Mouse (Mus musculus): Measurements from ENCODE around the gene Fam118a. TPM values are rescaled to one million over a fixed set of nuclear protein-coding genes. Genes with fewer than 3 reads are reported as not detected.

Fam118a gene
- polyA plus RNA-seq, 1 experiment from 2014 or later, result 17.4 TPM

Other genes starting within 250 kb of the Fam118a start
- 0.24 and 0.46 TPM in 2 replicates for gene Phf21b, start 172.9 kb upstream of the Fam118a start, polyA plus RNA-seq (2014; fragmentation: Nextera tagmentation; extraction: Ambion mirVana)
- 0.30 and 0.32 TPM in 2 replicates for gene Gm29666, start 108.9 kb upstream of the Fam118a start, polyA plus RNA-seq (2014; fragmentation: Nextera tagmentation; extraction: Ambion mirVana)
- gene Nup50, start 105.5 kb upstream of the Fam118a start, polyA plus RNA-seq (2014; fragmentation: Nextera tagmentation; extraction: Ambion mirVana), result 20.4 TPM in 2 replicates
- gene 5031439G07Rik, start 40.4 kb upstream of the Fam118a start, polyA plus RNA-seq (2014; fragmentation: Nextera tagmentation; extraction: Ambion mirVana), result 9.4 and 9.9 TPM in 2 replicates
- not detected in 2 replicates for gene Upk3a, start 11.8 kb upstream of the Fam118a start, polyA plus RNA-seq (2014; fragmentation: Nextera tagmentation; extraction: Ambion mirVana)
- 0.04 and 0.09 TPM in 2 replicates for gene Smc1b, start 103.0 kb downstream of the Fam118a start, polyA plus RNA-seq (2014; fragmentation: Nextera tagmentation; extraction: Ambion mirVana)
- gene Ribc2, start 103.1 kb downstream of the Fam118a start, polyA plus RNA-seq (2014; fragmentation: Nextera tagmentation; extraction: Ambion mirVana), result not detected in 2 replicates
- gene Fbln1, start 177.0 kb downstream of the Fam118a start, polyA plus RNA-seq (2014; fragmentation: Nextera tagmentation; extraction: Ambion mirVana), result 128 and 162 TPM in 2 replicates

Data from heart, embryonic 14.5 days (tissue).